Mouse (Mus musculus) C2C12 (cell line): ENCODE measurements at regions not wholly inside any gene's neighbourhood (a gene's known extent, or its start where the extent isn't known, plus 50 kb on each side); places are given as distances from the start of the nearest gene placed in this dataset.

Source experiments
- H3K27me3 ChIP-seq: one replicate; pipeline ENCODE4 v1.6.1; 2011; ENCODE audit not compliant: control insufficient read depth, insufficient read depth, insufficient read length
- H3K36me3 ChIP-seq: one replicate; pipeline ENCODE4 v1.6.1; 2011; ENCODE audit not compliant: control insufficient read depth, insufficient read depth
- H3K4me3 ChIP-seq: one replicate; pipeline ENCODE4 v1.5.1; 2011; ENCODE audit warnings: mild to moderate bottlenecking, control low read depth; ENCODE audit not compliant: poor library complexity, insufficient read depth, severe bottlenecking
- H3K79me2 ChIP-seq: one replicate; pipeline ENCODE4 v1.6.1; 2011; ENCODE audit not compliant: control insufficient read depth, insufficient read depth
- H3K79me3 ChIP-seq: one replicate; pipeline ENCODE4 v1.6.1; 2011; ENCODE audit warnings: low read depth, control low read depth
- H3ac ChIP-seq: one replicate; pipeline ENCODE3; 2011; ENCODE audit warnings: low read depth; ENCODE audit not compliant: control insufficient read depth, insufficient read length
- CEBPB ChIP-seq: IDR thresholded peaks from one replicate; pipeline ENCODE4 v1.6.1; 2011; ENCODE audit warnings: low read depth, mild to moderate bottlenecking, control low read depth, moderate library complexity
- CTCF ChIP-seq: IDR thresholded peaks from one replicate; pipeline ENCODE4 v1.5.1; 2011; ENCODE audit not compliant: control insufficient read depth, insufficient read depth, insufficient read length
- FOSL1 ChIP-seq: IDR thresholded peaks from one replicate; pipeline ENCODE4 v1.8.0; 2011; ENCODE audit warnings: mild to moderate bottlenecking, low read length; ENCODE audit not compliant: poor library complexity, insufficient read depth, severe bottlenecking
- MAX ChIP-seq: IDR thresholded peaks from one replicate; pipeline ENCODE4 v1.6.1; 2011; ENCODE audit warnings: mild to moderate bottlenecking, control low read depth
- MYOD1 ChIP-seq: IDR thresholded peaks from one replicate; pipeline ENCODE4 v1.6.1; 2011; ENCODE audit warnings: low read depth; ENCODE audit not compliant: control insufficient read depth, insufficient read length
- MYOG ChIP-seq: IDR thresholded peaks from one replicate; pipeline ENCODE4 v1.6.1; 2011; ENCODE audit not compliant: control insufficient read depth, insufficient read length; ENCODE audit errors: extremely low read depth
- USF1 ChIP-seq: IDR thresholded peaks from one replicate; pipeline ENCODE4 v1.6.1; 2011; ENCODE audit warnings: low read depth, mild to moderate bottlenecking, control low read depth, moderate library complexity

GRCm38 (mm10) chr14:48050460-48050760, 70.2 kb upstream of the Peli2 start:
- TF ChIP-seq CTCF (no peak), MAX (no peak), CEBPB (no peak), FOSL1 (no peak), MYOD1 (no peak), USF1 (no peak), MYOG (no peak)
- no peaks in the 10 kb centered on the region for H3K36me3 ChIP-seq
- H3ac ChIP-seq, result no peak overlapping the region
- no peaks in the 10 kb centered on the region for H3K27me3 ChIP-seq
- H3K4me3 ChIP-seq, result no peak overlapping the region
- H3K79me2 ChIP-seq, result no peaks in the 10 kb centered on the region
- H3K79me3 ChIP-seq, result no peaks in the 10 kb centered on the region

DNA sequence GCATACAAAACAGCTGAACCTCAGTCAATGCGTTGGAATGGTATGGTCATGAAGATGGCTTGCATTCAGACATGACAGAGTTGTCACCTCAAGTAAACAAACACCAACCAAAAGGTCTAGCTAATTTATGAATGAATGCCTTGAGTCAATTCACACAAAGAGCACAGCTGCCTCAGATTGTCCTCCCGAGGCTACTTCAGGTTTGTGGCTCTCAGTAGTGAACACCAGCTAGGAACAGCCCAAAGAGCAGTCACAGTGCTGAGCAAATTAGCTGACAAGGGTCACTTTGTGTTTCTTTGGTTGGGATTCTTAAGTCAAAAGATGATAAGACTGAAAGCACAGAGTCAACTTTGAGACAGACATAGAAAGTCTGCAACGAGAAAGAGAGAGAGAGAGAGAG, 68.7 kb upstream of the Peli2 start:
- H3K27me3 ChIP-seq, result no peaks in the 10 kb centered on the region
- H3K36me3 ChIP-seq, result no peaks in the 10 kb centered on the region

GRCm38 (mm10) chr14:48052405-48052804, 68.2 kb upstream of the Peli2 start:
- H3ac ChIP-seq, result no peak overlapping the region
- H3K79me3 ChIP-seq, result no peaks in the 10 kb centered on the region
- H3K27me3 ChIP-seq, result no peaks in the 10 kb centered on the region
- no peaks in the 10 kb centered on the region for H3K36me3 ChIP-seq
- no peaks in the 10 kb centered on the region for H3K79me2 ChIP-seq
- no peak overlapping the region for H3K4me3 ChIP-seq
- TF ChIP-seq MYOD1 (no peak), CTCF (no peak), USF1 (no peak), FOSL1 (no peak), MAX (no peak), CEBPB (no peak), MYOG (no peak)

More for the DNA sequence above, 68.7 kb upstream of the Peli2 start:
- no peaks in the 10 kb centered on the region for H3K79me3 ChIP-seq
- no peak overlapping the region for H3ac ChIP-seq
- no peaks in the 10 kb centered on the region for H3K79me2 ChIP-seq
- no peak overlapping the region for H3K4me3 ChIP-seq
- no peak for TF ChIP-seq USF1
- TF ChIP-seq CTCF, result no peak
- TF ChIP-seq FOSL1, result no peak
- TF ChIP-seq MYOD1, result no peak
- no peak for TF ChIP-seq MAX
- TF ChIP-seq CEBPB, result no peak
- no peak for TF ChIP-seq MYOG

GRCm38 (mm10) chr14:48053151-48053550, 67.5 kb upstream of the Peli2 start:
- Histone ChIP-seq H3K79me3 (no peaks in the 10 kb centered on the region), H3K27me3 (no peaks in the 10 kb centered on the region), H3K79me2 (no peaks in the 10 kb centered on the region), H3K4me3 (no peak overlapping the region), H3K36me3 (no peaks in the 10 kb centered on the region), H3ac (no peak overlapping the region)
- no peak for TF ChIP-seq MYOG
- TF ChIP-seq MAX, result no peak
- no peak for TF ChIP-seq MYOD1
- TF ChIP-seq FOSL1, result no peak
- no peak for TF ChIP-seq CTCF
- no peak for TF ChIP-seq USF1
- TF ChIP-seq CEBPB, result no peak

GRCm38 (mm10) chr14:48054719-48055118, 65.9 kb upstream of the Peli2 start:
- no peak overlapping the region for H3ac ChIP-seq
- TF ChIP-seq CTCF, result no peak
- TF ChIP-seq USF1, result no peak
- no peak for TF ChIP-seq MAX
- no peak for TF ChIP-seq MYOG
- no peak for TF ChIP-seq CEBPB
- TF ChIP-seq MYOD1, result no peak
- TF ChIP-seq FOSL1, result no peak
- H3K36me3 ChIP-seq, result no peaks in the 10 kb centered on the region
- no peaks in the 10 kb centered on the region for H3K79me2 ChIP-seq
- H3K27me3 ChIP-seq, result no peaks in the 10 kb centered on the region
- no peak overlapping the region for H3K4me3 ChIP-seq
- no peaks in the 10 kb centered on the region for H3K79me3 ChIP-seq

DNA sequence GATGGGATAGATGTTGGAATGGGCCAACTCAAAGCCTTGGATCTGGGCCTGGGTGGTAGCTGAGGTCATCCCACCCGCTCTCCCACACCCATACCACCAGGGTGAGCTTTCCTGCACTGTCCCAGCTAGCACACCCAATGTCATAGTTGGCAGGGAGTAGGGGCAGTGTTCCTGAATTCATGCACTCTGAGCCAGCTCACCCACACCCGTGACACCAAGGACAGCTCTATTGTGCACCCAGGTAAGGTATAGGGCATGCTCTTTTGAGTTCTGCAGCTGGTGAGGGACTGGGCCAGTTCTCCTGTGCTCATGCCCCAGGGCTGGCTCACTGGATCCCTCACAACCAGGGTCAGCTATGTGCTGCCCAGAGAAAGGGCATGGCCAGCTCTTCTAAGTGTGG, 64.8 kb upstream of the Peli2 start:
- no peaks in the 10 kb centered on the region for H3K79me2 ChIP-seq
- H3K79me3 ChIP-seq, result no peaks in the 10 kb centered on the region
- no peak for TF ChIP-seq MAX
- TF ChIP-seq CEBPB, result no peak
- no peak for TF ChIP-seq FOSL1
- no peak for TF ChIP-seq MYOG
- no peak for TF ChIP-seq CTCF
- TF ChIP-seq USF1, result no peak
- no peak for TF ChIP-seq MYOD1
- no peak overlapping the region for H3ac ChIP-seq
- H3K36me3 ChIP-seq, result no peaks in the 10 kb centered on the region
- no peaks in the 10 kb centered on the region for H3K27me3 ChIP-seq
- no peak overlapping the region for H3K4me3 ChIP-seq
